Mouse (Mus musculus) urinary bladder, adult 18-20 months (tissue): Measurements from ENCODE around the gene Tmem160.

Experiments used
- DNase-seq, 2 experiments: peaks; one replicate each; pipeline ENCODE4 v3.0.0; 2022; ENCODE audit warnings: low spot score in 2 of 2, mixed read lengths in 2 of 2

Tmem160 gene

GRCm38 (mm10) chr7:16441241-16441640, 11.3 kb upstream of the Tmem160 start:
- DNase-seq: no peak

GRCm38 (mm10) chr7:16451656-16452055, 923 bp upstream of the Tmem160 start:
- no peak for DNase-seq

- peak in 1 of 2 experiments; percentile 31 for DNase-seq
Observed at GRCm38 (mm10) chr7:16453118-16453711, 636 bp downstream of the Tmem160 start.

- DNase-seq: no peak
Observed at GRCm38 (mm10) chr7:16455016-16455415, 2.4 kb downstream of the Tmem160 start.

GRCm38 (mm10) chr7:16456289-16456688, 3.7 kb downstream of the Tmem160 start:
- no peak for DNase-seq

- DNase-seq: no peak
Observed at GRCm38 (mm10) chr7:16460566-16460965, 8.0 kb downstream of the Tmem160 start.

GRCm38 (mm10) chr7:16461151-16461550, 8.6 kb downstream of the Tmem160 start:
- DNase-seq: no peak

GRCm38 (mm10) chr7:16461705-16462104, 9.1 kb downstream of the Tmem160 start:
- DNase-seq: no peak

GRCm38 (mm10) chr7:16463214-16463613, 10.6 kb downstream of the Tmem160 start:
- DNase-seq: peak; percentile 45 to 79

- DNase-seq: peak; percentile 51 to 73
Observed at GRCm38 (mm10) chr7:16465160-16465559, 12.6 kb downstream of the Tmem160 start.

GRCm38 (mm10) chr7:16465568-16465967, 13.0 kb downstream of the Tmem160 start:
- no peak for DNase-seq

- DNase-seq: no peak
Observed at GRCm38 (mm10) chr7:16466565-16466964, 14.0 kb downstream of the Tmem160 start.

- DNase-seq: no peak
Observed at GRCm38 (mm10) chr7:16468115-16468514, 15.5 kb downstream of the Tmem160 start.

GRCm38 (mm10) chr7:16471549-16471948, 19.0 kb downstream of the Tmem160 start:
- no peak for DNase-seq

- no peak for DNase-seq
Observed at GRCm38 (mm10) chr7:16472116-16472709, 19.6 kb downstream of the Tmem160 start.

- no peak for DNase-seq
Observed at GRCm38 (mm10) chr7:16473847-16474246, 21.3 kb downstream of the Tmem160 start.

- DNase-seq: no peak
Observed at GRCm38 (mm10) chr7:16474445-16474844, 21.9 kb downstream of the Tmem160 start.

GRCm38 (mm10) chr7:16475321-16475720, 22.7 kb downstream of the Tmem160 start:
- DNase-seq: no peak

- DNase-seq: no peak
Observed at GRCm38 (mm10) chr7:16475764-16476599, 23.4 kb downstream of the Tmem160 start.

- no peak for DNase-seq
Observed at GRCm38 (mm10) chr7:16476600-16476989, 24.0 kb downstream of the Tmem160 start.

GRCm38 (mm10) chr7:16477628-16478027, 25.0 kb downstream of the Tmem160 start, which contains the start of gene Npas1:
TSS of gene Npas1 (minus strand) at chr7:16477728.
- DNase-seq: no peak

- no peak for DNase-seq
Observed at GRCm38 (mm10) chr7:16488816-16489215, 36.2 kb downstream of the Tmem160 start.

- no peak for DNase-seq
Observed at GRCm38 (mm10) chr7:16489948-16490347, 37.4 kb downstream of the Tmem160 start.
